ENCODE assay signal across 10 mouse cellular contexts in the genomic region with DNA sequence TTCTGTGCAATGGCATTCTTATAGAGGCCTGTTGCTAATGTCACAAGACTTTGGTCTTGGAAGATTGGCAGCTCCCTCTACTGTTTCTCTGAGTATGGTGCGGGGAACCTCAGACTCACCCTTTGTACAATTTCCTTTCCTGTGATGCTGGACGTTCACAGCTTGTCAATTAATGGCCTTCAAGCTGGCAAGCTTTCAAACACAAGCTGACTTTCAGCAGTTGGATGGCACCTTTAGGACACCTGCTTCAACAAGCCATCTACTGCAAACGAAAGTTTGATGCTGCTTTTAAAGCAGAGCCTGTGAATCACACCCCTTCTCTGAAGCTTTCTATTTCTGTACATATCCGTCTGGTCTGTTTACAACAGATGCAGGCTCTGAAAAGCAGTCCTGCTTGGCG.
A peak's percentile ranks its signal among the peaks of the same experiment; 100 is the strongest.
DNase-seq lines count a peak whose midpoint lies in the region; ATAC-seq and TF ChIP-seq lines count a peak whose summit lies in the region.
"Had no signal": no experiment of that assay in that cellular context is flagged by ENCODE, and none has a peak within 500 bp of the region (broad histone marks: within the 10 kb centered on the region; RNA-seq: fewer than 3 reads in every experiment).

No protein-coding gene starts in this region.

- H3K27ac ChIP-seq in hindbrain, postnatal 0 days: no peak overlapping the region
- H3K27ac ChIP-seq in hindbrain, embryonic 16.5 days (ENCODE audit: low read depth, low read length): no peak overlapping the region
- H3K27ac ChIP-seq: neural tube, embryonic 13.5 days had no signal

- H3K36me3 ChIP-seq in hindbrain, postnatal 0 days (ENCODE audit: insufficient read depth, low read length): no peaks in the 10 kb centered on the region
- no peaks in the 10 kb centered on the region for H3K36me3 ChIP-seq in hindbrain, embryonic 16.5 days (ENCODE audit: control insufficient read depth, insufficient read depth, low read length)
- H3K36me3 ChIP-seq: neural tube, embryonic 13.5 days had no signal

- no peak overlapping the region for H3K4me3 ChIP-seq in hindbrain, postnatal 0 days (ENCODE audit: low read length)
- H3K4me3 ChIP-seq in hindbrain, embryonic 16.5 days (ENCODE audit: low read length): no peak overlapping the region
- H3K4me3 ChIP-seq: neural tube, embryonic 13.5 days had no signal

- no peaks in the 10 kb centered on the region for H3K4me1 ChIP-seq in hindbrain, postnatal 0 days (ENCODE audit: insufficient read depth, low read length)
- H3K4me1 ChIP-seq in hindbrain, embryonic 16.5 days (ENCODE audit: control insufficient read depth, insufficient read depth, low read depth, low read length): no peaks in the 10 kb centered on the region
- H3K4me1 ChIP-seq: neural tube, embryonic 13.5 days had no signal

- no peaks in the 10 kb centered on the region for H3K27me3 ChIP-seq in hindbrain, postnatal 0 days (ENCODE audit: insufficient read depth, low read length)
- no peaks in the 10 kb centered on the region for H3K27me3 ChIP-seq in hindbrain, embryonic 16.5 days (replicated peaks; ENCODE audit: control insufficient read depth, insufficient read depth, low read length)
- H3K27me3 ChIP-seq: neural tube, embryonic 13.5 days had no signal

- no peak for ATAC-seq in hindbrain, postnatal 0 days
- no peak for ATAC-seq in hindbrain, embryonic 16.5 days

- WGBS in hindbrain, postnatal 0 days: 51% methylated on average over 5 of the region's 5 CpGs
- 53% methylated on average over 5 of the region's 5 CpGs for WGBS in hindbrain, embryonic 16.5 days

- H3K9ac ChIP-seq in hindbrain, postnatal 0 days (replicated peaks; ENCODE audit: low read length): no peak overlapping the region
- H3K9ac ChIP-seq in hindbrain, embryonic 16.5 days (ENCODE audit: low read depth, low read length): no peak overlapping the region
- H3K9ac ChIP-seq: neural tube, embryonic 13.5 days had no signal

- peak; percentile 55 for TF ChIP-seq CTCF in hindbrain, postnatal 0 days (IDR thresholded peaks at IDR 0.05; ENCODE audit: low read depth)

- no peak overlapping the region for H3K4me2 ChIP-seq in hindbrain, postnatal 0 days (ENCODE audit: low read depth, low read length)
- H3K4me2 ChIP-seq in hindbrain, embryonic 16.5 days (ENCODE audit: low read length): no peak overlapping the region
- H3K4me2 ChIP-seq: neural tube, embryonic 13.5 days had no signal

- peak; percentile 49 for DNase-seq in hindbrain, postnatal 0 days (ENCODE audit: low spot score)
- DNase-seq in embryo, embryonic 10.5 days (ENCODE audit: low spot score): peak; percentile 37
- peak; percentile 20 for DNase-seq in layer of hippocampus, adult 9-10 months (ENCODE audit: low spot score)
- peak; percentile 42 to 58 for DNase-seq in right cerebral cortex, adult 2 months (ENCODE audit: low spot score in 2 of 2)
- DNase-seq in ovary, adult 18-20 months (ENCODE audit: low spot score): no peak
- DNase-seq in cerebellum, postnatal 36 days: no peak
- no peak for DNase-seq in adrenal gland, postnatal 14 days
- DNase-seq: gastrocnemius, postnatal 36 days had no signal

- H3K9me3 ChIP-seq in hindbrain, postnatal 0 days (ENCODE audit: low read length): no peaks in the 10 kb centered on the region
- H3K9me3 ChIP-seq in hindbrain, embryonic 16.5 days (ENCODE audit: control insufficient read depth, low read length): no peaks in the 10 kb centered on the region
- H3K9me3 ChIP-seq: neural tube, embryonic 13.5 days had no signal

Comparison
In these comparisons a context has a peak if more than half of its experiments do, and no peak if none do; other contexts are left out.
1. DNase-seq: peak in hindbrain, postnatal 0 days (single experiment), embryo, embryonic 10.5 days (single experiment), layer of hippocampus, adult 9-10 months (single experiment) and right cerebral cortex, adult 2 months (2 of 2); none in ovary, adult 18-20 months (single experiment), cerebellum, postnatal 36 days (0 of 2) and adrenal gland, postnatal 14 days (single experiment).